In the genomic region with DNA sequence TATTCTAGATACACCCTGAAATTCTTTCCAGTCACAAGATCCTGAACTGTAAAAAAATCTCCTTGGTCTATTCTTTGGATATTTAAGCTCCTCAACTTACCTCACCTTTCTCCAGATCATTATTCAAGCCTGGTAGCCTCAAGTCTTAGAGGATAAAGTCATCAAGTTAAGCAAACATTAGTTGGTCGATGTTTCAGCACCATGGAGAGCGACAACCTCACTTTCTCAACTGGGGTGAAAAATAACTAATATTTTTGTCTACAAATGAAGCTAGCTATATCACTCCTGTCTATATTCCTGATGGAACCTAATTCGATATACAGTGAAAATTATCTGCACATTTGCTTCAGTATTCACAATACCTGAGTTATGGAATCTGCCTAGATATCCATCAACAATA, we compare ENCODE assay signal across 9 mouse cellular contexts. TPM values are rescaled to one million over a fixed set of nuclear protein-coding genes. Genes with fewer than 3 reads are reported as not detected.
A peak's percentile ranks its signal among the peaks of the same experiment; 100 is the strongest.
DNase-seq lines count a peak whose midpoint lies in the region; ATAC-seq and TF ChIP-seq lines count a peak whose summit lies in the region.
"Had no signal": no experiment of that assay in that cellular context is flagged by ENCODE, and none has a peak within 500 bp of the region (broad histone marks: within the 10 kb centered on the region; RNA-seq: fewer than 3 reads in every experiment).

No protein-coding gene starts in this region.

- 41% methylated on average over 3 of the region's 3 CpGs for WGBS in forebrain, embryonic 14.5 days
- 39% methylated on average over 3 of the region's 3 CpGs for WGBS in forebrain, embryonic 13.5 days
- 47% methylated on average over 3 of the region's 3 CpGs for WGBS in neural tube, embryonic 15.5 days

- H3K36me3 ChIP-seq in forebrain, embryonic 14.5 days (ENCODE audit: control insufficient read depth, insufficient read depth, low read length): no peaks in the 10 kb centered on the region
- H3K36me3 ChIP-seq in forebrain, embryonic 13.5 days (ENCODE audit: poor library complexity, severe bottlenecking): no peaks in the 10 kb centered on the region
- H3K36me3 ChIP-seq in neural tube, embryonic 15.5 days: no peaks in the 10 kb centered on the region
- no peaks in the 10 kb centered on the region for H3K36me3 ChIP-seq in myocyte (ENCODE audit: control insufficient read depth, insufficient read depth)
- H3K36me3 ChIP-seq: midbrain, embryonic 10.5 days had no signal

- H3K79me2 ChIP-seq in myocyte (ENCODE audit: control insufficient read depth, insufficient read depth): no peaks in the 10 kb centered on the region

- no peaks in the 10 kb centered on the region for H3K27me3 ChIP-seq in forebrain, embryonic 14.5 days (replicated peaks; ENCODE audit: control insufficient read depth, insufficient read depth, low read length)
- no peaks in the 10 kb centered on the region for H3K27me3 ChIP-seq in forebrain, embryonic 13.5 days
- no peaks in the 10 kb centered on the region for H3K27me3 ChIP-seq in neural tube, embryonic 15.5 days (replicated peaks)
- peaks cover 7% of the 10 kb centered on the region for H3K27me3 ChIP-seq in myocyte (ENCODE audit: control insufficient read depth, insufficient read depth, insufficient read length)

- TF ChIP-seq POLR2A in myocyte (IDR thresholded peaks at IDR 0.05; ENCODE audit: insufficient read length, low read depth): no peak

- DNase-seq in forebrain, embryonic 14.5 days (ENCODE audit: low spot score): peak; percentile 55
- DNase-seq in neural tube, embryonic 10.5 days (ENCODE audit: extremely low spot score, low spot score): peak; percentile 43
- DNase-seq in embryo, embryonic 11.5 days (ENCODE audit: low read depth, low spot score): peak; percentile 55
- no peak for DNase-seq in frontal cortex, postnatal 25 days (ENCODE audit: low spot score in 2 of 2)
- no peak for DNase-seq in cerebellum, adult 9-10 months

- H3K4me1 ChIP-seq in forebrain, embryonic 14.5 days (ENCODE audit: control insufficient read depth, insufficient read depth, low read length): peaks cover 27% of the 10 kb centered on the region
- peaks cover 29% of the 10 kb centered on the region for H3K4me1 ChIP-seq in forebrain, embryonic 13.5 days
- H3K4me1 ChIP-seq in neural tube, embryonic 15.5 days: peaks cover 24% of the 10 kb centered on the region

- no peak overlapping the region for H3K4me2 ChIP-seq in forebrain, embryonic 14.5 days (ENCODE audit: low read length)
- no peak overlapping the region for H3K4me2 ChIP-seq in forebrain, embryonic 13.5 days
- H3K4me2 ChIP-seq in neural tube, embryonic 15.5 days: no peak overlapping the region
- H3K4me2 ChIP-seq in myocyte (ENCODE audit: low read depth): no peak overlapping the region

- no peak overlapping the region for H3K4me3 ChIP-seq in forebrain, embryonic 14.5 days (ENCODE audit: low read depth, low read length)
- no peak overlapping the region for H3K4me3 ChIP-seq in forebrain, embryonic 13.5 days
- no peak overlapping the region for H3K4me3 ChIP-seq in neural tube, embryonic 15.5 days (replicated peaks)
- no peak overlapping the region for H3K4me3 ChIP-seq in myocyte
- H3K4me3 ChIP-seq: midbrain, embryonic 10.5 days had no signal

- H3ac ChIP-seq in myocyte (ENCODE audit: control insufficient read depth, insufficient read length): no peak overlapping the region

- no peak for ATAC-seq in forebrain, embryonic 14.5 days
- ATAC-seq in forebrain, embryonic 13.5 days: no peak
- ATAC-seq in neural tube, embryonic 15.5 days (ENCODE audit: low FRiP score): no peak

- H3K9me3 ChIP-seq in forebrain, embryonic 14.5 days (replicated peaks; ENCODE audit: control insufficient read depth, low read length): no peaks in the 10 kb centered on the region
- no peaks in the 10 kb centered on the region for H3K9me3 ChIP-seq in forebrain, embryonic 13.5 days (replicated peaks)
- no peaks in the 10 kb centered on the region for H3K9me3 ChIP-seq in neural tube, embryonic 15.5 days (replicated peaks)
- H3K9me3 ChIP-seq: midbrain, embryonic 10.5 days had no signal

- no peak overlapping the region for H3K9ac ChIP-seq in forebrain, embryonic 14.5 days (ENCODE audit: low read length)
- H3K9ac ChIP-seq in forebrain, embryonic 13.5 days: no peak overlapping the region
- no peak overlapping the region for H3K9ac ChIP-seq in neural tube, embryonic 15.5 days (replicated peaks)

- no peak overlapping the region for H3K27ac ChIP-seq in forebrain, embryonic 14.5 days (ENCODE audit: low read depth, low read length)
- no peak overlapping the region for H3K27ac ChIP-seq in forebrain, embryonic 13.5 days
- no peak overlapping the region for H3K27ac ChIP-seq in neural tube, embryonic 15.5 days (replicated peaks)
- H3K27ac ChIP-seq: midbrain, embryonic 10.5 days had no signal

TF ChIP-seq in myocyte, 11 proteins besides CTCF, POLR2A, EP300 and RAD21:
- TF ChIP-seq TCF12 (IDR thresholded peaks at IDR 0.05; ENCODE audit: insufficient read depth, poor library complexity, severe bottlenecking) (no peak), REST (IDR thresholded peaks at IDR 0.05; ENCODE audit: insufficient read depth, insufficient read length) (peak; percentile 53)
TF ChIP-seq in myocyte: peak in this region for 1.

RNA-seq across cellular contexts. Expression of a gene that starts 48.0 kb away (rescaled TPM):
- polyA plus RNA-seq in forebrain, embryonic 14.5 days (2014; fragmentation: Nextera tagmentation; extraction: Ambion mirVana): 1,380 and 2,008 TPM in 2 replicates
- 1,694 and 1,735 TPM in 2 replicates for polyA plus RNA-seq in forebrain, embryonic 13.5 days (2015; fragmentation: Nextera tagmentation; extraction: Ambion mirVana)
- polyA plus RNA-seq in neural tube, embryonic 15.5 days (2015; fragmentation: Nextera tagmentation; extraction: Ambion mirVana): 1,470 and 1,697 TPM in 2 replicates
- polyA plus RNA-seq in myocyte (2012; fragmentation: generic; extraction: Trizol): 40.6 TPM

Comparison
In these comparisons a context has a peak if more than half of its experiments do, and no peak if none do; other contexts are left out.
1. DNase-seq: peak in forebrain, embryonic 14.5 days (single experiment), neural tube, embryonic 10.5 days (single experiment) and embryo, embryonic 11.5 days (single experiment); none in frontal cortex, postnatal 25 days (0 of 2) and cerebellum, adult 9-10 months (single experiment).
2. RNA of a gene that starts 48.0 kb away (polyA plus RNA-seq): 1,470 to 1,697 TPM in neural tube, embryonic 15.5 days, 1,694 to 1,735 TPM in forebrain, embryonic 13.5 days and 1,380 to 2,008 TPM in forebrain, embryonic 14.5 days; 40.6 TPM in myocyte (single experiment); every median in the first group is over 10 times any median in the second.